Mouse (Mus musculus) heart, postnatal 0 days (tissue): ENCODE results near the gene Dgkd. TPM values are rescaled to one million over a fixed set of nuclear protein-coding genes. Genes with fewer than 3 reads are reported as not detected.

Experiments
- ATAC-seq: fragments of 200-750 bp; cut with Nextera tagmentation; 2 replicates; pipeline ENCODE4 v1.8.0; 2017; ENCODE audit warnings: low read depth, moderate number of reproducible peaks, moderate library complexity; ENCODE audit not compliant: insufficient read depth
- DNase-seq: peaks from one replicate; pipeline ENCODE4 v3.0.0-alpha.2; 2016; ENCODE audit warnings: low spot score
- H3K27ac ChIP-seq: fragments of 300-500 bp; sonication (generic); 2 replicates; pipeline ENCODE4 v1.5.1; 2014; ENCODE audit warnings: low read depth, mild to moderate bottlenecking
- H3K27me3 ChIP-seq: fragments of 300-500 bp; sonication (generic); 2 replicates; pipeline ENCODE4 v1.6.1; 2014; ENCODE audit warnings: low read length, mixed read lengths; ENCODE audit not compliant: control insufficient read depth, insufficient read depth
- H3K36me3 ChIP-seq: fragments of 300-500 bp; sonication (generic); replicated peaks from 2 replicates; pipeline ENCODE4 v1.6.1; 2014; ENCODE audit warnings: low read length, mixed read lengths; ENCODE audit not compliant: control insufficient read depth, insufficient read depth
- H3K4me1 ChIP-seq: fragments of 300-500 bp; sonication (generic); 2 replicates; pipeline ENCODE4 v1.6.1; 2014; ENCODE audit warnings: antibody characterized with exemption; ENCODE audit not compliant: control insufficient read depth, insufficient read depth
- H3K4me2 ChIP-seq: fragments of 300-500 bp; sonication (generic); 2 replicates; pipeline ENCODE4 v1.6.1; 2014; ENCODE audit warnings: low read depth, mild to moderate bottlenecking, low read length, moderate library complexity
- H3K4me3 ChIP-seq: fragments of 300-500 bp; sonication (generic); 2 replicates; pipeline ENCODE4 v1.5.1; 2014; ENCODE audit warnings: low read depth, low read length
- H3K9ac ChIP-seq: fragments of 300-500 bp; sonication (generic); replicated peaks from 2 replicates; pipeline ENCODE4 v1.6.1; 2014; ENCODE audit warnings: low read depth, low read length, mixed read lengths
- H3K9me3 ChIP-seq: fragments of 300-500 bp; sonication (generic); replicated peaks from 2 replicates; pipeline ENCODE4 v1.6.1; 2016; ENCODE audit warnings: low read length; ENCODE audit not compliant: control insufficient read depth
- CTCF ChIP-seq: IDR thresholded peaks from 2 replicates; pipeline ENCODE4 v1.5.1; 2016; ENCODE audit warnings: antibody characterized with exemption, control low read depth, low read depth
- EP300 ChIP-seq: IDR thresholded peaks from 2 replicates; pipeline ENCODE4 v1.6.1; 2016; ENCODE audit warnings: antibody characterized with exemption, low read depth
- WGBS: fragments of 180-500 bp; shearing (Covaris S2); extraction: QIAGEN DNeasy Blood & Tissue Kit; methylation state at CpG from one replicate; pipeline ENCODE4 v1.1.7; 2014; 5-methylcytosine and 5-hydroxymethylcytosine counted together
- polyA plus RNA-seq: library from polyadenylated mRNA; unstranded; fragments of >200 nt; fragmentation: Nextera tagmentation; extraction: Ambion mirVana; gene quantifications from 2 replicates; pipeline ENCODE4 v1.2.1, GENCODE M21; 2015
- total RNA-seq: library from RNA; depleted of rRNA; stranded (reverse); fragments of >200 nt; gene quantifications from 2 replicates; pipeline ENCODE4 v1.2.3, GENCODE M21; 2014; ENCODE audit warnings: low replicate concordance

Gene Dgkd
- total and polyA plus RNA-seq, 2 experiments from 2014 or later = 14.1 to 40.5 TPM

- Histone ChIP-seq H3K9ac (no peak overlapping the region), H3K27me3 (no peaks in the 10 kb centered on the region), H3K36me3 (no peaks in the 10 kb centered on the region), H3K4me1 (peaks cover 6% of the 10 kb centered on the region; the same call in 1 of the 2 replicates), H3K27ac (peak overlapping the region; percentile 60; the same call in 1 of the 2 replicates), H3K4me2 (no peak overlapping the region), H3K4me3 (no peak overlapping the region), H3K9me3 (no peaks in the 10 kb centered on the region)
- 57% methylated on average over 9 of the region's 9 CpGs for WGBS
- TF ChIP-seq EP300 = no peak
- no peak for TF ChIP-seq CTCF
- no peak for DNase-seq
- no peak for ATAC-seq
Observed at GRCm38 (mm10) chr1:87828185-87828584, 24.9 kb upstream of the Dgkd start.

DNA sequence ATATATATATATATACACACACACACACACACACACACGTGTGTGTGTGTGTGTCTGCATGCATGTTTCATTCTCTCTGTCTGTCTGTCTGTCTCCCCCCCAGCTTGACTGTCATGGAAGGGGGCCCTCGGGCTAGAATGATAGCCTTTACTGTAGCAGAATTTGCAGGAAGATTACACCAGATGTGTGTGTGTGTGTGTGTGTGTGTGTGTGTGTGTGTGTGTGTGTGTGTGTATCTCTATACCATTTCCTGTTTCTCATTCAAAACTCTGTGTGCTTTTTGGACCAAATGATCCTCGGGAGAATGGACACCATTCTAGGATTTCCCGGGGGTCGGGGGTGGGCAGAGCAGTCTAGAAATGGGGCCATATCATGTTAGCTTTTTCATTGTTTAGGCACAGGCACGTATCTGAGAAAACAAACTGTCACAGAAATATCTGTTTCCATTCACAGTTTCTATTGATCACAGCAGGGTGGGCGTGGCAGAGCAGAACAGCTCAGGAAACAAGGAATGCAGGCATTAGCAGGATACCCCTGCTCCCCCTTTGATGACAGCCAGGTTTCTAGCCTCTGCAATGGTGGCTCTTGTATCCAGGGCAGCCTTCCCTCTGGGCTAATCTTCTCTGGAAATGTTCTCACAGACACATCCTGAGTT, 24.0 kb upstream of the Dgkd start:
- Histone ChIP-seq H3K4me3 (no peak overlapping the region), H3K4me1 (peaks cover 6% of the 10 kb centered on the region; the same call in 1 of the 2 replicates), H3K4me2 (no peak overlapping the region), H3K9me3 (no peaks in the 10 kb centered on the region), H3K27ac (peak overlapping the region; percentile 65), H3K36me3 (no peaks in the 10 kb centered on the region), H3K27me3 (no peaks in the 10 kb centered on the region), H3K9ac (no peak overlapping the region)
- no peak for TF ChIP-seq CTCF
- TF ChIP-seq EP300 = no peak
- no peak for DNase-seq
- ATAC-seq = no peak
- WGBS = 45% methylated on average over 7 of the region's 7 CpGs

- Histone ChIP-seq H3K9me3 (no peaks in the 10 kb centered on the region), H3K36me3 (no peaks in the 10 kb centered on the region), H3K4me1 (peaks cover 6% of the 10 kb centered on the region; the same call in 1 of the 2 replicates), H3K27ac (peak overlapping the region; percentile 65; the same call in 1 of the 2 replicates), H3K9ac (no peak overlapping the region), H3K4me2 (no peak overlapping the region), H3K4me3 (no peak overlapping the region), H3K27me3 (no peaks in the 10 kb centered on the region)
- ATAC-seq (peak; percentile 41), DNase-seq (no peak)
- TF ChIP-seq EP300 (no peak), CTCF (no peak)
- WGBS = 49% methylated on average over 6 of the region's 6 CpGs
Observed at GRCm38 (mm10) chr1:87829621-87830211, 23.4 kb upstream of the Dgkd start.

DNA sequence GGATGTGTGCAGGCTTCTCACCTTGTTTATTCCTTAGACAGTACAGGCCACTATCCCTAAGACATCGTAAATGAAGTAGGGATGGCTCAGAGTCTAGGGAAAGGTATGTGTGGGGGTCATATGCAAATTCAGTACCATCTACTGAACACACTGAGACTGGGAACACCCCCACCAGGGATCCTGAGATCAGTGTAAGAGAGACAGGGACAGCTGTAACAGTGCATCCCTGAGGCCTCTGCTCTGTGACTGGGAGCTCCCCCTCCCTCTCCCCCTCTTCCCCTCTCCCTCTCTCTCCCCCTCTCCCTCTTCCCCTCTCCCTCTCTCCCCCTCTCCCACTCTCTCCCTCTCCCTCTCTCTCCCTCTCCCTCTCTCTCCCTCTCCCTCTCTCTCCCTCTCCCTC, 16.6 kb upstream of the Dgkd start:
- no peak for DNase-seq
- no peaks in the 10 kb centered on the region for H3K9me3 ChIP-seq
- ATAC-seq = no peak
- no peaks in the 10 kb centered on the region for H3K36me3 ChIP-seq
- H3K4me3 ChIP-seq = no peak overlapping the region
- no peak overlapping the region for H3K9ac ChIP-seq
- 59% methylated on average over 1 of the region's 1 CpGs for WGBS
- no peak overlapping the region for H3K27ac ChIP-seq
- TF ChIP-seq CTCF (no peak), EP300 (no peak)
- no peaks in the 10 kb centered on the region for H3K27me3 ChIP-seq
- no peak overlapping the region for H3K4me2 ChIP-seq
- H3K4me1 ChIP-seq = no peaks in the 10 kb centered on the region

DNA sequence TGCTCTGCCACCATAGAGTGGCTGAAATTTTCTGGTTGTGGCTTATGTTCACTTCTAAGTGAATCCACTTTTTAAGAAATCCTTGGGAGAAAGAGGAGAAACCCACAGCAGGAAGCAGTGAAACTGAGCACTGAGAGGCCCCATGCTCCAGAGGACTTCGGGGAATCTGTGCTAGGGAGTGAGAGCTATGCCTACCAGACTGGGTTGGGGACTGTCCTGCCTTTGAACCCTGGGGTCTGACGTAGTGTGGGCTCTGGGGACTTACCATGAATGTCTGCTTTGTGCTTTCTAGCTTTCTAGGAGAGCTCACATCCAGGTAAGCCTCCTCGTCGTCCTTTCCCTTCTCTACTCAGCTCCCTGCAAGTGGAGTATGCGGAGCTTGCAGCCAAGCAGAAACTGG, 16.1 kb upstream of the Dgkd start:
- H3K36me3 ChIP-seq = no peaks in the 10 kb centered on the region
- DNase-seq = no peak
- no peak overlapping the region for H3K4me3 ChIP-seq
- H3K4me2 ChIP-seq = no peak overlapping the region
- H3K4me1 ChIP-seq = no peaks in the 10 kb centered on the region
- H3K27me3 ChIP-seq = no peaks in the 10 kb centered on the region
- H3K27ac ChIP-seq = no peak overlapping the region
- TF ChIP-seq CTCF (no peak), EP300 (no peak)
- H3K9me3 ChIP-seq = no peaks in the 10 kb centered on the region
- ATAC-seq = no peak
- 53% methylated on average over 5 of the region's 5 CpGs for WGBS
- H3K9ac ChIP-seq = no peak overlapping the region
